Mouse (Mus musculus) heart, embryonic 15.5 days (tissue): ENCODE results near the gene Dnah14. TPM values are rescaled to one million over a fixed set of nuclear protein-coding genes. Genes with fewer than 3 reads are reported as not detected.

Experiments used
- ATAC-seq: fragments of 200-750 bp; cut with Nextera tagmentation; replicated peaks from 2 replicates; pipeline ENCODE4 v1.8.0; 2017; ENCODE audit warnings: low read depth, moderate TSS enrichment; ENCODE audit not compliant: insufficient number of reproducible peaks, insufficient read depth, low FRiP score
- H3K27ac ChIP-seq: fragments of 300-500 bp; sonication (generic); 2 replicates; pipeline ENCODE4 v1.5.1; 2015; ENCODE audit warnings: mild to moderate bottlenecking, inconsistent platforms
- H3K27me3 ChIP-seq: fragments of 300-500 bp; sonication (generic); 2 replicates; pipeline ENCODE4 v1.6.1; 2015; ENCODE audit warnings: inconsistent platforms
- H3K36me3 ChIP-seq: fragments of 300-500 bp; sonication (generic); 2 replicates; pipeline ENCODE4 v1.6.1; 2015; ENCODE audit warnings: mild to moderate bottlenecking, inconsistent platforms
- H3K4me1 ChIP-seq: fragments of 300-500 bp; sonication (generic); replicated peaks from 2 replicates; pipeline ENCODE4 v1.6.1; 2015; ENCODE audit warnings: inconsistent platforms
- H3K4me2 ChIP-seq: fragments of 300-500 bp; sonication (generic); 2 replicates; pipeline ENCODE4 v1.6.1; 2015; ENCODE audit warnings: inconsistent platforms, mild to moderate bottlenecking, moderate library complexity
- H3K4me3 ChIP-seq: fragments of 300-500 bp; sonication (generic); 2 replicates; pipeline ENCODE4 v1.5.1; 2015; ENCODE audit warnings: mild to moderate bottlenecking, inconsistent platforms
- H3K9ac ChIP-seq: fragments of 300-500 bp; sonication (generic); 2 replicates; pipeline ENCODE4 v1.6.1; 2015; ENCODE audit warnings: mild to moderate bottlenecking, inconsistent platforms
- H3K9me3 ChIP-seq: fragments of 300-500 bp; sonication (generic); replicated peaks from 2 replicates; pipeline ENCODE4 v1.6.1; 2016; ENCODE audit warnings: inconsistent platforms
- WGBS: fragments of 180-500 bp; shearing (Covaris S2); methylation state at CpG from one replicate; pipeline ENCODE4 v1.1.7; 2015; ENCODE audit warnings: mixed read lengths; 5-methylcytosine and 5-hydroxymethylcytosine counted together
- polyA plus RNA-seq: library from polyadenylated mRNA; unstranded; fragments of >200 nt; fragmentation: Nextera tagmentation; extraction: Ambion mirVana; gene quantifications from 2 replicates; pipeline ENCODE4 v1.2.1, GENCODE M21; 2015

Gene Dnah14
- polyA plus RNA-seq, 1 experiment from 2014 or later, result 0.77 TPM

DNA sequence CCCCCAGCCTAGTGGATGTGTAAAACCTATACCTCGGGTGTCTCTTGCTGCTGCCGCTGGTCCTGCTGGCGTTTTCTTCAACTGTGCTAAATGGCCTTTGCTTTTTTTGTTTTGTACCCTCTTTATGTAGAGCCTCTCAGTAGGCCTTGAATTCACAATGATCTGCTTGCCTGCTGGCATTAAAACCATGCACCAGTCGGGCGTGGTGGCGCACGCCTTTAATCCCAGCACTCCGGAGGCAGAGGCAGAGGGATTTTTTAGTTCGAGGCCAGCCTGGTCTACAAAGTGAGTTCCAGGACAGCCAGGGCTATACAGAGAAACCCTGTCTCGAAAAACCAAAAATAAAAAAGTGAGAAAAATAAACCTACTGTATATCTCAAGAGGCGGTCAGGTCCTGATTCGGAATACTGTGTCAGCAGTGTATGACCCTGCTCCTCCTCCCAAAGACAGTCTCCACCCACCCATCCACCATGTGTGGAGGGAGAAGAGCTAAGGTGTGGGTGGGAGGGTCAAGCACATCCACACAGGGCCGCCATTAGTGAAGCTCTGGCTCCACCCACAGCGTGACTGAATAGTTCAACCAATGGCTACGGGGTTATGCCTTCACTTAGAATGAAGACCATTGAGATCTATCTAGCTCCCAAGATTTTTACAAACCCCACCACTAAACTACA lies 268.7 kb downstream of the Dnah14 start:
- no peak overlapping the region for H3K4me2 ChIP-seq
- no peak overlapping the region for H3K4me3 ChIP-seq
- H3K9me3 ChIP-seq, result no peaks in the 10 kb centered on the region
- H3K36me3 ChIP-seq, result no peaks in the 10 kb centered on the region
- WGBS, result 77% methylated on average over 15 of the region's 15 CpGs
- no peak overlapping the region for H3K27ac ChIP-seq
- H3K4me1 ChIP-seq, result peaks cover 19% of the 10 kb centered on the region
- ATAC-seq, result no peak
- no peaks in the 10 kb centered on the region for H3K27me3 ChIP-seq
- no peak overlapping the region for H3K9ac ChIP-seq

GRCm38 (mm10) chr1:181845767-181846166 lies 269.4 kb downstream of the Dnah14 start:
- 79% methylated on average over 3 of the region's 3 CpGs for WGBS
- H3K9me3 ChIP-seq, result no peaks in the 10 kb centered on the region
- no peak overlapping the region for H3K4me2 ChIP-seq
- ATAC-seq, result no peak
- no peak overlapping the region for H3K4me3 ChIP-seq
- no peak overlapping the region for H3K9ac ChIP-seq
- no peaks in the 10 kb centered on the region for H3K36me3 ChIP-seq
- no peaks in the 10 kb centered on the region for H3K27me3 ChIP-seq
- H3K4me1 ChIP-seq, result peaks cover 14% of the 10 kb centered on the region
- no peak overlapping the region for H3K27ac ChIP-seq

- H3K36me3 ChIP-seq, result no peaks in the 10 kb centered on the region
- no peak overlapping the region for H3K9ac ChIP-seq
- peaks cover 16% of the 10 kb centered on the region for H3K4me1 ChIP-seq
- no peaks in the 10 kb centered on the region for H3K9me3 ChIP-seq
- no peak overlapping the region for H3K4me3 ChIP-seq
- H3K27ac ChIP-seq, result no peak overlapping the region
- no peak for ATAC-seq
- WGBS, result 85% methylated on average over 3 of the region's 3 CpGs
- no peaks in the 10 kb centered on the region for H3K27me3 ChIP-seq
- H3K4me2 ChIP-seq, result no peak overlapping the region
These were observed 271.0 kb downstream of the Dnah14 start for GRCm38 (mm10) chr1:181847396-181847795.

GRCm38 (mm10) chr1:181848210-181848609 lies 271.9 kb downstream of the Dnah14 start:
- H3K4me1 ChIP-seq, result peaks cover 18% of the 10 kb centered on the region
- H3K27me3 ChIP-seq, result no peaks in the 10 kb centered on the region
- WGBS, result 71% methylated on average over 1 of the region's 1 CpGs
- no peaks in the 10 kb centered on the region for H3K36me3 ChIP-seq
- no peak overlapping the region for H3K9ac ChIP-seq
- no peak for ATAC-seq
- no peak overlapping the region for H3K4me3 ChIP-seq
- no peaks in the 10 kb centered on the region for H3K9me3 ChIP-seq
- no peak overlapping the region for H3K27ac ChIP-seq
- no peak overlapping the region for H3K4me2 ChIP-seq

- Histone ChIP-seq H3K4me1 (peaks cover 20% of the 10 kb centered on the region), H3K9ac (no peak overlapping the region), H3K9me3 (no peaks in the 10 kb centered on the region), H3K36me3 (no peaks in the 10 kb centered on the region), H3K4me2 (no peak overlapping the region), H3K27me3 (no peaks in the 10 kb centered on the region), H3K27ac (no peak overlapping the region), H3K4me3 (no peak overlapping the region)
- WGBS, result 83% methylated on average over 4 of the region's 4 CpGs
- no peak for ATAC-seq
These were observed 274.1 kb downstream of the Dnah14 start for GRCm38 (mm10) chr1:181850441-181850840.

DNA sequence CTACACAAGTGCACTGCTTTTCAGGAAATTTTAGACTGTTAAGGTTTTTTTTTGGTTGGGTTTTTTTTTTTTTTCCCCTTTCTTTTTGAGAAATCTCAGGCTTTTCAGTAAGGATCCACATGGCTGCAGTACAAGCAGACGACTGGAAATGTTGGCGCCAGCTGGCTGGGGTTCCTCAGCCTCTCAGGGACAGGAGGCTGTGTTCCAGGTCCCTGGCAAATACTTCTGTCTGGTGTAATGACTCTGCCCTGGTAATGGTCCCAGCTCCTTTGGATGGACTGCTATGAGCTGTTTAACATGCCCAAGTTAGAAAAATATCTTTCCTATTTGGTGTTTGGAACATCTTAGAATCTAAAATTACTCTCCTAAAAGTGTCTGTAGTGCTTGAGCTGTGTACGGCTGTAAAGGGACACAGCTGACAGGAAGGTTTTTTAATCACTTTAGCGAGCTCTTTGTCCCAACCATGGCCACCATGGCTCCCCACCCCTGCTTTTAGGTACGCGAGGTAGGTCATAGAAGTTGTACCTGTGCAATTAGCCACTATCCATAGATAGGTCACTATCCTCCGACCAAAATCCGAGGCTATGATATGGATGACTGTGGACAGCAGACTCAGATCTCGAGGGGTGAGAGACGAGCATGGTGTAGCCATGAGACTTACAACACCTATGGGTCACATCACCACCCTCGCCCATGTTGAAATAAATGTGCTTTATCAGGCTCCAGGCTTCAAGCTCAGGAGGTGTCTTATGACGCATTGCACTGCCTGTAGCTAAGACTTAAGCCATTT lies 275.4 kb downstream of the Dnah14 start:
- Histone ChIP-seq H3K4me3 (peak overlapping the region; percentile 34; the same call in 1 of the 2 replicates), H3K36me3 (no peaks in the 10 kb centered on the region), H3K9ac (no peak overlapping the region), H3K4me1 (peaks cover 20% of the 10 kb centered on the region), H3K27ac (peak overlapping the region; percentile 69), H3K4me2 (peak overlapping the region; percentile 65), H3K27me3 (no peaks in the 10 kb centered on the region), H3K9me3 (no peaks in the 10 kb centered on the region)
- 52% methylated on average over 12 of the region's 12 CpGs for WGBS
- no peak for ATAC-seq

DNA sequence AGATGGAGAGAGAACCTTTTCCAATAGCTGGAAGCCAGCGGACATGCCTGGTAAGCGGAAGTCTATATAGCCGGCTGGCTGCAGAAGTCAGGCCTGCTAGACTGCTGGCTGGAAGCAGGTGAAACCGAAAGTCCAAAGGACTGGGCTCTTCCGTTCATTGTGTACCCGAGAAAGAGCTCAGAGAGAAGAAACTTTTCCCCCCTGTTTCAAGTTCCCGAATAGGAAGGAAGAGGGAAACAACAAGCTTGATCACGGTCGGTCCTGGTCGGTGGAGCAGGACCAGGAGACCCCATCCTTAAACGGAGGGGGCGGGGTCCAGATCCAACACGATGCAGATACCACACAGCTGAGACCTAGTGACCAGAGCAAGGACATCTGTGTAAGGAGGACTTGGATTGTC lies 276.1 kb downstream of the Dnah14 start:
- Histone ChIP-seq H3K27ac (peak overlapping the region; percentile 69), H3K36me3 (no peaks in the 10 kb centered on the region), H3K9ac (no peak overlapping the region), H3K9me3 (no peaks in the 10 kb centered on the region), H3K4me2 (peak overlapping the region; percentile 65), H3K4me3 (peak overlapping the region; percentile 34), H3K4me1 (peaks cover 20% of the 10 kb centered on the region), H3K27me3 (no peaks in the 10 kb centered on the region)
- 27% methylated on average over 13 of the region's 13 CpGs for WGBS
- ATAC-seq, result no peak

- H3K27me3 ChIP-seq, result no peaks in the 10 kb centered on the region
- ATAC-seq, result peak; percentile 60
- 5% methylated on average over 15 of the region's 21 CpGs for WGBS
These were observed 276.9 kb downstream of the Dnah14 start for GRCm38 (mm10) chr1:181853081-181853736.

GRCm38 (mm10) chr1:181854829-181855228 lies 278.5 kb downstream of the Dnah14 start:
- peaks cover 20% of the 10 kb centered on the region for H3K4me1 ChIP-seq
- H3K9me3 ChIP-seq, result no peaks in the 10 kb centered on the region
- H3K4me3 ChIP-seq, result no peak overlapping the region
- ATAC-seq, result no peak
- H3K9ac ChIP-seq, result no peak overlapping the region
- no peak overlapping the region for H3K27ac ChIP-seq
- no peak overlapping the region for H3K4me2 ChIP-seq
- WGBS, result 96% methylated on average over 2 of the region's 2 CpGs
- H3K36me3 ChIP-seq, result no peaks in the 10 kb centered on the region; the same call in 1 of the 2 replicates
- no peaks in the 10 kb centered on the region for H3K27me3 ChIP-seq

More at GRCm38 (mm10) chr1:181853081-181853736, 276.9 kb downstream of the Dnah14 start:
- H3K4me3 ChIP-seq, result peak overlapping the region; percentile 34
- H3K4me1 ChIP-seq, result peaks cover 20% of the 10 kb centered on the region
- H3K4me2 ChIP-seq, result peak overlapping the region; percentile 65
- H3K9me3 ChIP-seq, result no peaks in the 10 kb centered on the region
- H3K36me3 ChIP-seq, result no peaks in the 10 kb centered on the region
- H3K27ac ChIP-seq, result peak overlapping the region; percentile 69
- peak overlapping the region; percentile 34; the same call in 1 of the 2 replicates for H3K9ac ChIP-seq

GRCm38 (mm10) chr1:181856329-181856728 lies 280.0 kb downstream of the Dnah14 start:
- Histone ChIP-seq H3K4me3 (no peak overlapping the region), H3K4me1 (peaks cover 20% of the 10 kb centered on the region), H3K9ac (no peak overlapping the region), H3K36me3 (no peaks in the 10 kb centered on the region; the same call in 1 of the 2 replicates), H3K4me2 (no peak overlapping the region), H3K27me3 (no peaks in the 10 kb centered on the region), H3K27ac (no peak overlapping the region), H3K9me3 (no peaks in the 10 kb centered on the region)
- no peak for ATAC-seq
- WGBS, result 86% methylated on average over 2 of the region's 2 CpGs

DNA sequence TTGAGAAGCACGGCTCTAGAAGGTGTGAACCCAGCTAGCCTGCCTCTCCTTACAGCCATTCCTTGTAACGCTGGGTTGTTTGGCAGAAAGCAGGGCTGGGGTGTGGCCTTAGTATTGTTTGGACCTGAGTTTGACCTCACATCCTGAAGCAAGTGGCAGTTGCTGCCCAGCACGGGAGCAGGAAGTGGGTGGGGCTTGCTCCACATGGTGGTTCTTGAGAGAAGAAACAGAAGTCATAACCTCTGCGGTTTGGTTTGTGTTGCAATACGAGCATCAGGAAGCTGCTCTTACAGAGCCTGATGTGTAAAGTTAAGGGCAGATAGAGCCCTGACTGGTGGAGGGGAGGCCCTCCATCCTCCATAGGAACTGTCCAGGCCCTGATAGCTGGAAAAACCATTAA lies 284.3 kb downstream of the Dnah14 start:
- Histone ChIP-seq H3K27ac (peak overlapping the region; percentile 63), H3K4me2 (no peak overlapping the region)
- 24% methylated on average over 5 of the region's 5 CpGs for WGBS

More for the DNA sequence above, 284.3 kb downstream of the Dnah14 start:
- ATAC-seq, result peak; percentile 69
- Histone ChIP-seq H3K36me3 (no peaks in the 10 kb centered on the region; the same call in 1 of the 2 replicates), H3K27me3 (no peaks in the 10 kb centered on the region), H3K9ac (no peak overlapping the region), H3K4me1 (0 out of 2 replicates have a peak, but pooled peaks cover 9% of the 10 kb centered on the region), H3K9me3 (no peaks in the 10 kb centered on the region), H3K4me3 (no peak overlapping the region)
